Mouse (Mus musculus) testis, postnatal 10 days (tissue): ENCODE data around the gene Bcl2l12.

Experiments used
- DNase-seq: peaks from one replicate; pipeline ENCODE4 v3.0.0; 2021; ENCODE audit warnings: low spot score

Bcl2l12 gene

GRCm38 (mm10) chr7:45017242-45018061 is 18.9 kb upstream of the Bcl2l12 start, which contains the start of gene Rras:
Rras (plus strand) TSS chr7:45017961.
- DNase-seq: peak; percentile 89

- DNase-seq: no peak
These were observed 18.2 kb upstream of the Bcl2l12 start for GRCm38 (mm10) chr7:45016761-45017160.

- DNase-seq: peak; percentile 99
These were observed 17.6 kb upstream of the Bcl2l12 start, which contains the start of gene Scaf1 for GRCm38 (mm10) chr7:45015957-45016612. Scaf1 (minus strand) TSS chr7:45016363.

- DNase-seq: no peak
These were observed 16.9 kb upstream of the Bcl2l12 start for GRCm38 (mm10) chr7:45015344-45015956.

DNA sequence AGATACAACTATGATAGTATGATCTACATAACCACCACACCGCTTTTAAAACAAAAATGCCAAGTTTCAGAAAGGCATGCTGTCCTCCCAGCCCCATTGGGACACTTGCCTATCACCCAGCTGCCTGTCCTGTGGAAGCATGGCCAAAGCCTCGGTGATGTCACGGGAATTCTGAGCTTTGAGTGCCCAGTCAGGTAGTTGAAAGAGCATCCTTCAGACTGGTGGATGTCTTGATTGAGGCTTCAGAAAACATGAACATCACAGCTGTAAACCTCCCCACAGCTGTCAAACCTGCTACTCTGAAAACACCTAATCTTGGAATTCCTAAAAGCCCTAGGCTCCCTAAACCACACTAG is 15.6 kb upstream of the Bcl2l12 start:
- DNase-seq: no peak

GRCm38 (mm10) chr7:45013366-45014095 is 15.0 kb upstream of the Bcl2l12 start:
- DNase-seq: no peak

DNA sequence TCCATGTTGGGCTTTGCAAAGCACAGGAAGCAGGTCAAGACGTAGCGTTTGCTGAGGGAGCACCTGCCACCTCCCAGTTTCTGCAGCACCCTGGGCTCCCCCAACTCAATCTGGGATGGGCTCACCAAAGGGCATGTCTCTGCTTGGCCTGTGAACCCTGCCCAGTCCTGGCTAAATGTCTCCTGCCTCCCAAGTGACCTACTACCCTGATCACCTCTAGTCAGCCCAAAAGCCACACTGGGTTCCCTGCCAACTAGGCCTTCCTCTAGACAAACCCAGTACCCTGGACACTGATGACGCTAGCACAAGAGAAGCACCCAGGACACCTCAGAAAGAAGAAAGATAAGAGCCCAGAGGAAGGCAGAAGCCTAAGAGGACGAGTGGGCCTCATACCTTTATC is 14.3 kb upstream of the Bcl2l12 start:
- no peak for DNase-seq

DNA sequence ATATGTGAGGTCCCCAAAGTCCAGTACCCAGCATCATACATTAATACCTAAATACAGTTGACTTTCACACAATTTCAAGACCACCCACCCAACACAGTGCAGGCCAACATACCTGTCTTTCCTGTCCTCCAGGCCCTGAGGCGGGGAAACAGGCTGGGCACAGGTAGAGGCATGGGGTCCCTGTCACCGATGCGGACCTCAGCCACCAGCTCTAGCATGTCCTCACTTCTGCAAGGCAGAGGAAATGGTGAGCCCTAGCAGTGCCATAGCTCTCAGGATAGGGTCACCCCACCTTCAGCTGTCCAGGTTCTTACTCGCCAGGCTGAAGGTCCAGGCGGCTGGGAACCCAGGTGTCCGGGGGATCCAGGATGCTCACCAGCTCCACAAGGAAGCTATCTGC is 13.5 kb upstream of the Bcl2l12 start:
- DNase-seq: no peak

DNA sequence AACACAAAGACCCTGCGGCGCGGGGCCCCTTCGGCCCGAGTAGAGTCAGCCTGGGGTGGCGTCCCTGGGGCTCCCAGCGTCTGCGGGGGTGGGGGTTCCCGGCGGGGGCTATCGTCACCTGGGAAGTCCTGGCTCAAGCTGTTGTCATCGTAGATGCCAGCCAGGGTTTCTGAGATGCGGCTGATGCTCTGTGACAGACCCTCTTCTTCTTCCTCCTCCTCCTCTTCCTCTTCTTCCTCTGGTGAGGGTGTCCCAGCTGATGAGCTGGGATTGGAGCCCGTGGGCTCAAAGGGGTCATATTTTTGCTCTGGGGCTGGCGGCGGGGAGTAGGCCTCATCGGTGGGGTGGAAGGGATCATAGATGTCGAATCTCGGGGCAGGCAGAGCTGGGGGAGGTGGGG is 9.9 kb upstream of the Bcl2l12 start:
- no peak for DNase-seq

DNA sequence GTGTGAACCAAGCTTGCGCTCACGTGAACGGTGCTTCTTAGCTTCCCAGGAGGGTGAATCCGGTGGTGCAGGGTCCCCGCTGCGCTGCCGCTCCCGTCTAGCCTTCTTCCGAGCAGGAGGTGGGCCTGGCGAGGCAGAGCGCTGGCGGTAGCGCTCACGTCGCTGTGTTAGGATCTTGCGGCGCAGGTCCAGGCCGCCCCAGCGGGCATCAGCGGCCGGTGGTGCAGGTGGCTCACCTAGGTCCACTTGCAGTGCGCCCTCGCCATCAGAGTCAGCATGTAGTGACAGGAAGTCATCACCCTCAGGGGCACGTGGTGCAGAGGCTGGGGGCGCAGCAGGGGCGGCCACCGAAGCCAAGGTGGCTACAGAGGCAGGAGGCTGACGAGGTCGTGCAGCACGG is 9.3 kb upstream of the Bcl2l12 start:
- no peak for DNase-seq

DNA sequence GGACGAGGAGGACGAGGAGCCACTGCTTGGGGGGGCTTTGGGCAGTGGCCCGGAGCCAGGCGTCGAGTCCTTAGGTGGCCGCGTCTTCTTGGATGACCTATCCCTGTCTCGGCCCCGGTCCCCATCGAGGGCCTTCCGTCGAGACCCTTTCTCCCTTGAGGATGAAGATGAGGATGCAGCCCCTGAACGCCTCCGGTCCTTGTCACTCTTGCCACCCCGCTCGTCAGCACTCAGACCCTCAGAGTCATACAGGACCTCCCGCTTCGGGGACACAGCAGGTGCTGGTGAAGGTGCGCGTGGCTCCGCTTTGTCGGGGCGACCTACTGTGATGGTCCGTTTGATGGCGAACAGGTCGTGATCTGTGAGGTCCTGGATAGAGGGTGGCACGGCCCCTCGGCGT is 8.6 kb upstream of the Bcl2l12 start:
- no peak for DNase-seq

DNA sequence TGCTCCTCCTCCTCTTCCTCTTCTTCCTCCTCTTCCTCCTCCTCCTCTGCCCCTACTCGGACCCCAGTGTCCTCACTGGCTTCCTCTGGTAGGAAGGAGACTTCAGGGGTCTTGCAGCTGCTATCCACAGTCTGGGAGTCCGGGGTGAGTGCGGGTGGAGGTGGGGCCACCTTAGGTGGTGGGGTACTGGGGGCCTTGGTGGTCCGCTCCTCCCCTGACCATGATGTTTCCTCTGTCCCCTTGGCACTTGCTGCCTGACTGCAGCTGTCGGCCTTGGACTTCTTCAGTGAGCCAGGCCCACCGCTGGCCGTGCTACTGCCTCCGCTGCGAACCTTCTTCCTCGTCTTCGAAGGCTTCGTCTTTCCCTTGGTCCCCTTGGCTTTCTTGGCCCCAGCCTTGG is 8.0 kb upstream of the Bcl2l12 start:
- DNase-seq: no peak

GRCm38 (mm10) chr7:45005321-45005992 is 6.9 kb upstream of the Bcl2l12 start:
- no peak for DNase-seq

- DNase-seq: no peak
These were observed 6.0 kb upstream of the Bcl2l12 start for GRCm38 (mm10) chr7:45004546-45004945.

- DNase-seq: no peak
These were observed 3.9 kb upstream of the Bcl2l12 start for GRCm38 (mm10) chr7:45002440-45002839.

GRCm38 (mm10) chr7:45000539-45001114 is 2.1 kb upstream of the Bcl2l12 start:
- DNase-seq: no peak

- DNase-seq: no peak
These were observed 1.2 kb upstream of the Bcl2l12 start for GRCm38 (mm10) chr7:44999753-45000152.

DNA sequence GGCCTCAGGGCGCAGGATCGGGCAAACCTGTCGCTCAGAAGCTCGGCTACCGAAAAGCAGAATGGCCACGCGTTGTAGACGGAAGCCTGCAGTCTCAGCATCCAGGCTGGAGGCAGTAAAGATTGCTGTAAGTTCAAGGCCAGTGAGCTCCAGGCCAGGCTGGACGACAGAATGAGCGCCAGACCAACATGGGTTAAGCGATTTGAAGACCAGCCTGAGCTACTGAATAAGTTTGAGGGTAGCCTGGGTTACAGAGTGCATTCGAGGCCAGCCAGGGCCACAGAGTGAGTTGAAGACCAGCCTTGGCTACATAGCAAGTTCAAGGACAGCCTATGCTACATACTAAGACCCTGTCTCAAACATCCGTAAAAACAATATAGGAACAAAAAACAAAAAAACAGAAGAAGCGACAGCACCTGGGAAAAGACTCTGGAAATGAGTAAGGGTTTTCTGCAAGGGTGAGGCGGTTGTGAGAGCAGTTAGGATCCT is 528 bp downstream of the Bcl2l12 start:
- DNase-seq: no peak

DNA sequence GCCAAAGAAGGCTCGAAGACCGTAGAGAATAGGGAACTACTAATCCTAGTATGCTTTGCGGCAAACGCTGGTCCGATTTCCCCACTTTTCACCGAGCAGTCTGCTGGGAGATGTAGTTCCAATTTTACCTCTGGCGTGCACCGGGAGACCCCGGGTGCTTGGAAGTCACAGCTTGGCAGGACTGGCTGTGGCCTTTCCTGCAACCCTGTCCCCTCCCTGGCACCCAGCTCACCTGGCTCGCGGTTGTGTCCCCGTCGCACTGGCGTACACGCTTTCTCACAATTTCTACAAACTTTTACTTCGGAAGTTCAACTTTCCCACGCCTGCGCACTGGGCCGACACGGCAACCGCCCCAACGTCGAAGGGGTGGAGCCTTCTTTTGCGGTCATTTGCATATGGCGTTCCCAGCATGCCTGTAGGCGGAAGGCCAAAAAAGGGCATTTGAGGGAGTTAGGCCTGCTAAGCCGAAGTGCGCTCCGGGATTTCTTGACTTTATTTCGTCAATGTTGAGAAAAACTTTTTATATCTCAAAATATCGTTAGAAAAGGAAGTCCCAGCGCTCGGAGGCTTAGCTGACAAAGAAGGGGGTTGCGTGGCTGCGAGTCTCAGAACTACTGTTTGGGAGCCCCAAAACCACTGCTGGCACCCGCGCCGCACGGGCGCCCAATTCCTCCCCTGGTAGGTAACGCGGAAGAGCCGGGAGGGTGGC is 1.1 kb downstream of the Bcl2l12 start, which contains the start of gene Irf3:
Irf3 (plus strand) TSS at position 418 of the 709 bp plus-strand sequence.
- peak; percentile 98 for DNase-seq

DNA sequence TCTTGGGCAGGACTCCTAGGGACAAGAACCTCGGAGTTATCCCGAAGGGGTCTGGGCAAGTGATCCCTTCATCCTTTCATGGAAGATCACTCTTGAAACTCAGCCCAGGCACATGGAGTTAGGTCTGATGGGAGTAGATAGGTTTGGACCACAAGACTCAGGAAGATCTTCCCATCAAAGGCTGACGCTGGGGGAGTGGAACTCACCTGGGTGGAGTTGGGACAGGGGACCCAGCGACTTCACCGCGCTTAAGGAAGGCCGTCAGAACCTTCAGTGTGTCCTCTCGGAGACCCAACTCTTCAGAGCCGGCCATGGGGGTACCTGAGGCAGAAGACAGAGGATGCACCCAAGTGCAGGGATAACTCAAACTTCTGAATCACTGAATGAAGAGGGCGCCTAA is 1.8 kb downstream of the Bcl2l12 start:
- DNase-seq: no peak
